Mouse (Mus musculus): ENCODE data around the gene Prdm13.

DNA sequence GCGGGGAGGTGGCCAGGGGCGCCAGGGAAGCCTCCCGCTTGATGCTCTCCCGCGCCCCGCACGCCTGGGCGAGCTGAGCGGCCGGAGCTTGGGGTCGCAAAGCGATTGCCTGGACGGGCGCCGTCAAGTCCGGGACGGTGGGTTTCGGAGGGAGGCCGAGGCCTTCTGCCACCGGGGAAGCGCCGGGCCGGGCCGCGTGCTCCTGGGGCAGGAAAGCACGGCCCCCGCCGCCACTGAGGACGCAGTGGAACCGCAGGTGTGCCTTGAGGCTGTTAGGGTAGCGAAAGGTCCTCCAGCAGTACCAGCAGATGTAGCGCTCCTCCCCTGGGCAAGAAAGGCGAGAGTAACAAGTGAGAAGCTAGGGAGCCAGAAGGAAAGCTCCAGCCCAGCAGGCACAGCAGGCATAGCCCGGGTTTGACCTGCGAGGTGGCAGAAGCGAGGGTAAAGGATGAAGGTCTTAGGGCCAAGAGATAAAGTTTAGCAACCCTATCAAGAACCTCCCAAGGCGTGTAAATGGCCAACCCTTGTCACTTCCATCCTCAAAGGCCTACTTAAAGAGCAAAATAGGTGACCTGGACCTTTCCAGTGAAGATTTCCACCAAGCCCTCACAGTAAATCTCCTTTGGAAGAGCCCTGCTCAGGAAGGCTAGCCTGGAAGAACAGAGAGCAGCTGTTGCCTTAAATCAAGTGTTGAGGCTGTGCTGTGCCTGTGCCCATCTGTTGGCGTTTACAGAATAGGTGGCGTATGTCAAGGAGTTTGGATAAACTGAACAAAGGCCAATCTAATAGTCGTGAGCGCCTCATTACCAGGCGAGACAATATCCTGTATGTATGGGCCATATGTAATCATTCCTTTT is 5.9 kb downstream of the Prdm13 start:
- no peak for TF ChIP-seq CTCF (IDR thresholded peaks at IDR 0.05; ENCODE audit: low read depth, low read length)
- no peak for TF ChIP-seq POLR2A (IDR thresholded peaks at IDR 0.05; ENCODE audit: borderline replicate concordance, low read depth, low read length)
